Mouse (Mus musculus) C2C12 (cell line): ENCODE results near the gene 4930469K13Rik.
"Not testable (repeated sequence)": the region's sequence is repeated elsewhere in the genome, so short reads cannot be mapped to it uniquely, and the experiment has no call there.

Experiments
- CTCF ChIP-seq: IDR thresholded peaks from one replicate; pipeline ENCODE4 v1.5.1; 2011; ENCODE audit not compliant: control insufficient read depth, insufficient read depth, insufficient read length
- MYOG ChIP-seq: IDR thresholded peaks from one replicate; pipeline ENCODE4 v1.6.1; 2011; ENCODE audit not compliant: control insufficient read depth, insufficient read length; ENCODE audit errors: extremely low read depth
- USF1 ChIP-seq: IDR thresholded peaks from one replicate; pipeline ENCODE4 v1.6.1; 2011; ENCODE audit warnings: low read depth, mild to moderate bottlenecking, control low read depth, moderate library complexity

DNA sequence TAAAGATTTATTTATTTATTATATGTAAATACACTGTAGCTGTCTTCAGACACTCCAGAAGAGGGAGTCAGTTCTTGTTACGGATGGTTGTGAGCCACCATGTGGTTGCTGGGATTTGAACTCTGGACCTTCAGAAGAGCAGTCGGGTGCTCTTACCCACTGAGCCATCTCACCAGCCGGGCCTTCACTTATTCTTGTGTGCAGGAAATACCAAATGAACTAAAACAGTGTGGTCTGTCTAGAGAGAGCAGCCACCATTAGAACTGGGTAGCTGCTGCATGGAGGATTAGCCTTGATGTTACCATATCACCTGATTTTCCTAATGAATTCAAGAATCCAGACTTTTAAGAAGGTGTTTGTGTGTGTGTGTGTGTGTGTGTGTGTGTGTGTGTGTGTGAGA is 27.4 kb upstream of the 4930469K13Rik start:
- TF ChIP-seq CTCF, MYOG, USF1: not testable (repeated sequence)
